Mouse (Mus musculus): Measurements from ENCODE around the gene Hsh2d.

Hsh2d gene

GRCm38 (mm10) chr8:72219541-72220363, 30.3 kb downstream of the Hsh2d start, which contains the start of gene Fam32a:
Gene Fam32a (plus strand): TSS chr8:72219730.
- Histone ChIP-seq H3K27me3 (ENCODE audit: insufficient read depth, low read length) (no peaks in the 10 kb centered on the region), H3K9me3 (ENCODE audit: low read length) (no peaks in the 10 kb centered on the region), H3K36me3 (ENCODE audit: insufficient read depth, low read length) (peaks cover 31% of the 10 kb centered on the region), H3K4me3 (replicated peaks; ENCODE audit: low read length) (peak within 1 kb of the TSS; percentile 94), H3K4me1 (replicated peaks; ENCODE audit: low read depth, low read length) (peaks cover 29% of the 10 kb centered on the region)
- TF ChIP-seq POU5F1 (IDR thresholded peaks at IDR 0.05; ENCODE audit: borderline replicate concordance, low read length) (no peak), CTCF (conservative IDR thresholded peaks at IDR 0.05; ENCODE audit: low read length) (no peak), NANOG (IDR thresholded peaks at IDR 0.05; ENCODE audit: borderline replicate concordance, low read length) (no peak)

GRCm38 (mm10) chr8:72220758-72221157, 31.3 kb downstream of the Hsh2d start:
- Histone ChIP-seq H3K4me1 (replicated peaks; ENCODE audit: low read depth, low read length) (peaks cover 29% of the 10 kb centered on the region), H3K27me3 (ENCODE audit: insufficient read depth, low read length) (no peaks in the 10 kb centered on the region), H3K36me3 (ENCODE audit: insufficient read depth, low read length) (peaks cover 31% of the 10 kb centered on the region), H3K4me3 (replicated peaks; ENCODE audit: low read length) (peak overlapping the region; percentile 94), H3K9me3 (ENCODE audit: low read length) (no peaks in the 10 kb centered on the region)
- TF ChIP-seq CTCF (conservative IDR thresholded peaks at IDR 0.05; ENCODE audit: low read length) (peak; percentile 28; the same call in 1 of the 2 replicates), POU5F1 (IDR thresholded peaks at IDR 0.05; ENCODE audit: borderline replicate concordance, low read length) (no peak), NANOG (IDR thresholded peaks at IDR 0.05; ENCODE audit: borderline replicate concordance, low read length) (no peak)

GRCm38 (mm10) chr8:72222656-72223055, 33.2 kb downstream of the Hsh2d start:
- Histone ChIP-seq H3K4me3 (replicated peaks; ENCODE audit: low read length) (no peak overlapping the region), H3K36me3 (ENCODE audit: insufficient read depth, low read length) (peaks cover 31% of the 10 kb centered on the region), H3K4me1 (replicated peaks; ENCODE audit: low read depth, low read length) (peaks cover 29% of the 10 kb centered on the region), H3K27me3 (ENCODE audit: insufficient read depth, low read length) (no peaks in the 10 kb centered on the region), H3K9me3 (ENCODE audit: low read length) (no peaks in the 10 kb centered on the region)
- TF ChIP-seq CTCF (conservative IDR thresholded peaks at IDR 0.05; ENCODE audit: low read length) = no peak
- no peak for TF ChIP-seq POU5F1 (IDR thresholded peaks at IDR 0.05; ENCODE audit: borderline replicate concordance, low read length)
- TF ChIP-seq NANOG (IDR thresholded peaks at IDR 0.05; ENCODE audit: borderline replicate concordance, low read length) = no peak

DNA sequence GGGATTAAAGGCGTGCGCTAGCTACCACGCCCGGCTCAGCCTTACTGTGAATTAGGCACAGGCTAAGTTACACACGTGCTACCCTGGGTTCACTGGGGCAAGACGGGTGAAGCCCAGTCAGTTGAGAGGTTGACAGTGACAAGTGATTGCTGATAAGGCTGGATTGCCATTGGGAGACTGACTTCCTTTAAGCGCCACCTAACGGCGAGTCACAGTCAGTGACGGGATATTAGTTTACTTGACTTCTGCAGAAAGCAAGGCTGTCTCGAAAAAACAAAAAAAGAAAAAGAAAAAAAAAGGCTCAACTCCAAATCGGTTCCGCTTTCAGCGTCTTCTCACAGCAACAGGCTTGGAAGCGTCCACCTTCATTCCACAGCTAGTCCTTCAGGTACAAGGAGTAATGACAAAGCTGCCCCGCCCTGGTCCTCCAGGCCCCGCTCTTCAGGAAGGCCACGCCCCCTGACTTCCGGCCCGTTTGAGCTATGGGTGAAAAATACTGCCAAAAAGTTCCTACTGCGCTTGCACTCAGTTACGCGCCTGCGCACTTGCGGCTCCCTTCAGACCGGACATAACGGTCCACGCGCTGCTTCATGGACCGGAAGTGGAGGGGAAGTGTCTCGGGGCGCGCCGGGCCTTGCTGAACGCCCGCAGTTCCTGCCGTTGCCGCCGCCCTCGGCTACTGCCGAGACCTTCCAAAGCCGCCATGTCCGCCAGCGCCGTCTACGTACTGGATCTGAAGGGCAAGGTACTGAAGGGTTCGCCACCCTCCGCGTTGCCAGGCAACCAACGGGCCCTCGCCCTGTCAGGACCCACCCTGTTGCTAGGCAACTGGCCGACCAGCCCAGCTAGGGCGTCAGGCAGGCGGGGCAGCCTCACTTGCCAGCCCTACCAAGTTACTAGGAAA, 50.3 kb downstream of the Hsh2d start, which contains the start of gene Ap1m1:
Gene Ap1m1, plus strand, starts transcription at position 520 of the 904 bp plus-strand sequence.
- peaks cover 8% of the 10 kb centered on the region for H3K4me1 ChIP-seq (replicated peaks; ENCODE audit: low read depth, low read length)
- no peaks in the 10 kb centered on the region for H3K27me3 ChIP-seq (ENCODE audit: insufficient read depth, low read length)
- peak within 1 kb of the TSS; percentile 90 for H3K4me3 ChIP-seq (replicated peaks; ENCODE audit: low read length)
- TF ChIP-seq NANOG (IDR thresholded peaks at IDR 0.05; ENCODE audit: borderline replicate concordance, low read length) (no peak), CTCF (conservative IDR thresholded peaks at IDR 0.05; ENCODE audit: low read length) (peak; percentile 71)
- H3K36me3 ChIP-seq (ENCODE audit: insufficient read depth, low read length) = peaks cover 7% of the 10 kb centered on the region
- H3K9me3 ChIP-seq (ENCODE audit: low read length) = no peaks in the 10 kb centered on the region

GRCm38 (mm10) chr8:72240403-72240763, 50.9 kb downstream of the Hsh2d start:
- Histone ChIP-seq H3K36me3 (ENCODE audit: insufficient read depth, low read length) (peaks cover 7% of the 10 kb centered on the region), H3K27me3 (ENCODE audit: insufficient read depth, low read length) (no peaks in the 10 kb centered on the region), H3K9me3 (ENCODE audit: low read length) (no peaks in the 10 kb centered on the region), H3K4me3 (replicated peaks; ENCODE audit: low read length) (peak overlapping the region; percentile 90), H3K4me1 (replicated peaks; ENCODE audit: low read depth, low read length) (peaks cover 8% of the 10 kb centered on the region)
- TF ChIP-seq NANOG (IDR thresholded peaks at IDR 0.05; ENCODE audit: borderline replicate concordance, low read length) = no peak
- TF ChIP-seq POU5F1 (IDR thresholded peaks at IDR 0.05; ENCODE audit: borderline replicate concordance, low read length) = no peak
- no peak for TF ChIP-seq CTCF (conservative IDR thresholded peaks at IDR 0.05; ENCODE audit: low read length)

DNA sequence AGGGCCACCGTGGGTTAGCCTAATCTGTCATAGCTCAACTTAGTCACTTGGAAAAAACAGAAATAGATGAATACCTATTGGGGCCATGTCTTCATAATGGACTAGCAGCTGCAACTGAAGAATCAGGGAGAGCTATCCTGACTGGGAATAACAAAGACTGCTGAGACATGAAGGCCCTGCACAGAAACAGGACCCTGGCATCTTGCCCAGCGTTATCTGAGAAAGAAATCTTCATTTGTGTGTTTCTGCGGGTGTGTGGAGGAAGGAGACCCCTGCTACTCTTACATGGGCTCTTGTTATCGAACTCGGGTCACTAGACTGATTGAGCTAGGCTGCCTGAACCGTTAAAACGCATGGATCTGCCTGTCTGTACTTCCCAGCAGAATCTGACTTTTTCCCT, 51.5 kb downstream of the Hsh2d start:
- no peak for TF ChIP-seq POU5F1 (IDR thresholded peaks at IDR 0.05; ENCODE audit: borderline replicate concordance, low read length)

DNA sequence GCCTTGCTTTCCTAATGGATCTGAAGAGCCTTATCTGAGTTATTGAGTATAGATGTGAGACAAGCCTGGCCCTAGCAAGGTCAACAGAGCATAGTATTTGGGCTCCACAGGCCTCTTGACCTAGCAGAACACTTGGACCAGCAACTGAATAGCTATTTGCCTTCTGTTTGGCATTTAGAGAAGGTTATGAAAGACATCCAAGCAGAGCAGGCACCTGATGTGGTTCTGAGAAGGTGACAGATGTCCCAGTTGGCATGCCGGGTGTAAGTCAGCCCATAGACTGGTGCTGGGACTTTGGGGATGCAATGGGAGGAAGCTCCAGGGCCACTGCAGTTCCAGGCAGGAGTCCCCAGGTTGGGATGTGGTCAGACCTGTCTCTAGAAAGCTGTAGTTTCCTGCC, 52.8 kb downstream of the Hsh2d start:
- no peak for TF ChIP-seq POU5F1 (IDR thresholded peaks at IDR 0.05; ENCODE audit: borderline replicate concordance, low read length)
- TF ChIP-seq CTCF (conservative IDR thresholded peaks at IDR 0.05; ENCODE audit: low read length) = no peak
- TF ChIP-seq NANOG (IDR thresholded peaks at IDR 0.05; ENCODE audit: borderline replicate concordance, low read length) = no peak
- no peaks in the 10 kb centered on the region for H3K9me3 ChIP-seq (ENCODE audit: low read length)
- H3K4me3 ChIP-seq (replicated peaks; ENCODE audit: low read length) = no peak overlapping the region
- H3K27me3 ChIP-seq (ENCODE audit: insufficient read depth, low read length) = no peaks in the 10 kb centered on the region
- H3K4me1 ChIP-seq (replicated peaks; ENCODE audit: low read depth, low read length) = peaks cover 8% of the 10 kb centered on the region
- peaks cover 11% of the 10 kb centered on the region for H3K36me3 ChIP-seq (ENCODE audit: insufficient read depth, low read length)

More for the DNA sequence above, 51.5 kb downstream of the Hsh2d start:
- Histone ChIP-seq H3K9me3 (ENCODE audit: low read length) (no peaks in the 10 kb centered on the region), H3K36me3 (ENCODE audit: insufficient read depth, low read length) (peaks cover 7% of the 10 kb centered on the region), H3K4me1 (replicated peaks; ENCODE audit: low read depth, low read length) (peaks cover 8% of the 10 kb centered on the region), H3K27me3 (ENCODE audit: insufficient read depth, low read length) (no peaks in the 10 kb centered on the region), H3K4me3 (replicated peaks; ENCODE audit: low read length) (peak overlapping the region; percentile 90)

GRCm38 (mm10) chr8:72244610-72245009, 55.2 kb downstream of the Hsh2d start:
- no peak for TF ChIP-seq NANOG (IDR thresholded peaks at IDR 0.05; ENCODE audit: borderline replicate concordance, low read length)
- no peak for TF ChIP-seq POU5F1 (IDR thresholded peaks at IDR 0.05; ENCODE audit: borderline replicate concordance, low read length)
- no peak for TF ChIP-seq CTCF (conservative IDR thresholded peaks at IDR 0.05; ENCODE audit: low read length)
- peaks cover 11% of the 10 kb centered on the region for H3K36me3 ChIP-seq (ENCODE audit: insufficient read depth, low read length)
- peaks cover 8% of the 10 kb centered on the region for H3K4me1 ChIP-seq (replicated peaks; ENCODE audit: low read depth, low read length)
- H3K9me3 ChIP-seq (ENCODE audit: low read length) = no peaks in the 10 kb centered on the region
- no peaks in the 10 kb centered on the region for H3K27me3 ChIP-seq (ENCODE audit: insufficient read depth, low read length)
- no peak overlapping the region for H3K4me3 ChIP-seq (replicated peaks; ENCODE audit: low read length)

Measured in E14TG2a.4 (cell line).